Mouse (Mus musculus) forebrain, embryonic 12.5 days (tissue): ENCODE data around the gene Vgll4. TPM values are rescaled to one million over a fixed set of nuclear protein-coding genes. Genes with fewer than 3 reads are reported as not detected.
A peak's percentile ranks its signal among the peaks of the same experiment; 100 is the strongest.

ENCODE experiments used
- ATAC-seq: fragments of 200-750 bp; cut with Nextera tagmentation; 2 replicates; pipeline ENCODE4 v1.8.0; 2017; ENCODE audit warnings: moderate TSS enrichment; ENCODE audit not compliant: low FRiP score
- H3K27ac ChIP-seq: fragments of 300-500 bp; sonication (generic); 2 replicates; pipeline ENCODE4 v1.5.1; 2016; ENCODE audit warnings: mild to moderate bottlenecking
- H3K27me3 ChIP-seq: fragments of 300-500 bp; sonication (generic); 2 replicates; pipeline ENCODE4 v1.6.1; 2016; ENCODE audit warnings: mild to moderate bottlenecking
- H3K36me3 ChIP-seq: fragments of 300-500 bp; sonication (generic); replicated peaks from 2 replicates; pipeline ENCODE4 v1.6.1; 2016; ENCODE audit warnings: mild to moderate bottlenecking
- H3K4me1 ChIP-seq: fragments of 300-500 bp; sonication (generic); 2 replicates; pipeline ENCODE4 v1.6.1; 2016
- H3K4me2 ChIP-seq: fragments of 300-500 bp; sonication (generic); 2 replicates; pipeline ENCODE4 v1.6.1; 2016; ENCODE audit warnings: mild to moderate bottlenecking, moderate library complexity
- H3K4me3 ChIP-seq: fragments of 300-500 bp; sonication (generic); replicated peaks from 2 replicates; pipeline ENCODE4 v1.5.1; 2016; ENCODE audit warnings: mild to moderate bottlenecking
- H3K9ac ChIP-seq: fragments of 300-500 bp; sonication (generic); 2 replicates; pipeline ENCODE4 v1.6.1; 2016; ENCODE audit warnings: mild to moderate bottlenecking
- H3K9me3 ChIP-seq: fragments of 300-500 bp; sonication (generic); 2 replicates; pipeline ENCODE4 v1.6.1; 2016
- WGBS: fragments of 180-500 bp; shearing (Covaris S2); methylation state at CpG from one replicate; pipeline ENCODE4 v1.1.7; 2016; 5-methylcytosine and 5-hydroxymethylcytosine counted together
- polyA plus RNA-seq: library from polyadenylated mRNA; unstranded; fragments of >200 nt; fragmentation: Nextera tagmentation; extraction: Ambion mirVana; gene quantifications from 2 replicates; pipeline ENCODE4 v1.2.1, GENCODE M21; 2016

Gene Vgll4
- polyA plus RNA-seq, 1 experiment from 2014 or later = 96.1 TPM

DNA sequence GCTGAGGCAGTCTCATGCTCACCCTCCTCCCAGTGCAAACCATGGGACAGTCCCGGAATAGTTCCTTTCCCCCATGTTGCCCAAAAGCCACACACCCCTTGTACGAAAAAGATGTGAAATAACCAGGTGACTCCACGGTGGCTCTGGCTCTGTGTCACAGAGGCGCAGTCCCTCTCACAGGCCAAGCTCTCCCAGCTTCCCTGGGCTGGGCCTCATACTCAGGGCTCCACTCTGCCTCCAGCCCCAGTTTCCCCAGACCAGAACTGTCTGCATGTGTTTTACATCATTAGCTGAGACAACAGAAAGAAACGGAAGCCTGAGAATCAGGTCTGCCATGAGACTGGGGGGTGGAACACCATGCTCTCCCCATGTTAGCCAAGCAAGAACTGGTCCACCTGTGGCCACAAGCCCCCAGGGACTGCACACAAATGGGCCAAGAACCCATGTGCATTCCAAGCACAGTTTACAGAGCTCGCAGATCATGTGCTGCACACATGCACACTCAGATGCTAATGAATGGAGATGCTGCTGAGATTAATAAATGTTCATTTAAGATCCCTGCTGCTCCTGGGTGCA, 100.2 kb downstream of the Vgll4 start:
- peaks cover 56% of the 10 kb centered on the region for H3K4me1 ChIP-seq
- no peak overlapping the region for H3K4me3 ChIP-seq
- peaks cover 7% of the 10 kb centered on the region; the same call in 1 of the 2 replicates for H3K36me3 ChIP-seq
- no peak overlapping the region for H3K9ac ChIP-seq
- H3K9me3 ChIP-seq = no peaks in the 10 kb centered on the region
- H3K4me2 ChIP-seq = no peak overlapping the region
- no peak for ATAC-seq
- peak overlapping the region; percentile 5; the same call in 1 of the 2 replicates for H3K27ac ChIP-seq
- WGBS = 82% methylated on average over 6 of the region's 6 CpGs
- H3K27me3 ChIP-seq = no peaks in the 10 kb centered on the region

DNA sequence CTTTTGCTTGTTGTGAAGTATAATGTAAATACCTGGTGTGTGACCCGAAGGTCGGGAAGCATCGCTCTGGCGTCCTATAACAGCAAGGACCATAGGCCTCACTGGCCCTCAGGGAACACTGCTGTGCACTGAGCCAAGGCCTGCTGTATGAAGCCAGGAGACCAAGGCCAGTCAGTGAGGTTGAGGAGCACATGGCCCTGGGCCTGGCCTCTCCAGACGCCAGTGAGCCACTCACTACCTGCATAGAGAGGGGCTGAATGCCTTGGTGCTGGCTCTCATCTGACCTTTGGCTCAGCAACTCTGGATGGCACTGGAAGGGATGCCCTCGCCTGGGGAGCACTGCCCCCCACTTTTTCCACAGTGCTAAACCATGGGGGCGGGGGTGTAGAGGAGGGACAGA, 101.1 kb downstream of the Vgll4 start:
- H3K9ac ChIP-seq = no peak overlapping the region

DNA sequence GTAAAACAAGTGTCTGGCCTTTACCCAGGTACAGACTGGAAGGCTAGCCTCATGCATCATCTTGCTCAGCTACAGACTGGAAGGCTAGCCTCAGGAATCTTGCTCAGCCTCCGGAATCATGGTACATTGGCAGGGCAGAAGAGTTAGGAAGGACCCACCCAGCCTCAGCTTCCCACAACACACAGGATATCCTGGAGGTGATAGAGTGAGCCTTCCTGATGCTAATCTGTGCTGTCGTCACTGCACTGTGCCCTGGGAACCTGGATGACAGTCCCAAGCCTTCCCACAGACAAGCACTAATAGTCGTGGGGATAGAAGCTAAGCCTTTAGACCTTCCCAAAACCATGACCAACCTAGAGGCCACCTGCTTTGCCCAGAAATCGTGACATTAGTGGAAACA, 103.2 kb downstream of the Vgll4 start:
- peaks cover 34% of the 10 kb centered on the region for H3K36me3 ChIP-seq
- no peak for ATAC-seq
- H3K27me3 ChIP-seq = no peaks in the 10 kb centered on the region
- no peak overlapping the region for H3K27ac ChIP-seq
- no peak overlapping the region for H3K9ac ChIP-seq
- no peak overlapping the region for H3K4me3 ChIP-seq
- H3K9me3 ChIP-seq = no peaks in the 10 kb centered on the region
- no peak overlapping the region for H3K4me2 ChIP-seq
- H3K4me1 ChIP-seq = peaks cover 34% of the 10 kb centered on the region
- WGBS = 90% methylated on average over 4 of the region's 4 CpGs

More for the DNA sequence above, 101.1 kb downstream of the Vgll4 start:
- 89% methylated on average over 7 of the region's 7 CpGs for WGBS
- no peak; the same call in 1 of the 2 replicates for ATAC-seq
- H3K9me3 ChIP-seq = no peaks in the 10 kb centered on the region
- H3K27ac ChIP-seq = no peak overlapping the region
- peaks cover 15% of the 10 kb centered on the region for H3K36me3 ChIP-seq
- no peak overlapping the region for H3K4me2 ChIP-seq
- peaks cover 47% of the 10 kb centered on the region for H3K4me1 ChIP-seq
- no peaks in the 10 kb centered on the region for H3K27me3 ChIP-seq
- no peak overlapping the region for H3K4me3 ChIP-seq

DNA sequence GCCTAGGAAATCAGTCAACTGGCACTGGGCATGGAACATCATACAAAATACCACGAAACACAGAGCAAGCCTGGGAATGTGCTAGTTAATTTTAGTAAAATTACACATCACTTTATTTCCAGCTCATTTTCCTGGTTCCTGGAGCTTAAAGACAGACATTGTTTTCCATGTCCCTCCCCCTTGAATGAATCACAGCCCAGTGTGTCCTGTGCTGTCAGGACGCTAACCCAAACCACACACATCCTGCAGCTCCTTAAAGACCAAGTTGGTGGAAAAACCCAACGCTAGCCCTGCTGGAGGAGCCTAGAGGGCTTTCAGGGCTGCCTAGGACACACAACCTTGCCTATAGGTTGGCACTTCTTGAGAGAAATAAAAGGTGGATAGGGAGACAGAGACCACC, 103.7 kb downstream of the Vgll4 start:
- no peaks in the 10 kb centered on the region for H3K9me3 ChIP-seq
- WGBS = 84% methylated on average over 3 of the region's 3 CpGs
- H3K4me1 ChIP-seq = peaks cover 29% of the 10 kb centered on the region
- H3K27ac ChIP-seq = no peak overlapping the region
- no peak for ATAC-seq
- no peak overlapping the region for H3K9ac ChIP-seq
- no peaks in the 10 kb centered on the region for H3K27me3 ChIP-seq
- H3K4me2 ChIP-seq = no peak overlapping the region
- peaks cover 34% of the 10 kb centered on the region for H3K36me3 ChIP-seq
- H3K4me3 ChIP-seq = no peak overlapping the region

DNA sequence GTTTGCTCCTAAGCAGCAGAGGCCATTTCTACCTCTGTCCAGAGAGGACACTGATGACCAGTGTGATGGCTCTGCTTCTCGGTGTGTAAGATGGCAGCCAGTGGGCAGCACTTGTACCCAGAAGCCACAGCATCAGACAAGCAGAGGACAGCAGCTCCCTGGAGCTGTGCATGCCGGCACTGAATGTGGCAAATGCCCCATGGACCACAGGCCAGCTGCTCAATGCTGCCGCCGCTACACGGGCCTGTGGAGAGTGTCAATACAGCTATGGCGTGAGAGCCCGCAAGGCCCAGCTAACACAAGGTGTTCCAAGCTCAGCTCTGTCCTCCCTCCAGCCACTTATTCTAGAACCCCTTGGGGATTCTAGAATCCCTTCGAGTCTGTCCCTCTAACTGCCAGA, 105.4 kb downstream of the Vgll4 start:
- peaks cover 46% of the 10 kb centered on the region for H3K36me3 ChIP-seq
- no peak for ATAC-seq
- H3K9me3 ChIP-seq = no peaks in the 10 kb centered on the region
- H3K27me3 ChIP-seq = no peaks in the 10 kb centered on the region
- H3K27ac ChIP-seq = no peak overlapping the region
- 95% methylated on average over 8 of the region's 8 CpGs for WGBS
- no peak overlapping the region for H3K4me2 ChIP-seq
- no peak overlapping the region for H3K9ac ChIP-seq
- peaks cover 13% of the 10 kb centered on the region for H3K4me1 ChIP-seq
- no peak overlapping the region for H3K4me3 ChIP-seq

DNA sequence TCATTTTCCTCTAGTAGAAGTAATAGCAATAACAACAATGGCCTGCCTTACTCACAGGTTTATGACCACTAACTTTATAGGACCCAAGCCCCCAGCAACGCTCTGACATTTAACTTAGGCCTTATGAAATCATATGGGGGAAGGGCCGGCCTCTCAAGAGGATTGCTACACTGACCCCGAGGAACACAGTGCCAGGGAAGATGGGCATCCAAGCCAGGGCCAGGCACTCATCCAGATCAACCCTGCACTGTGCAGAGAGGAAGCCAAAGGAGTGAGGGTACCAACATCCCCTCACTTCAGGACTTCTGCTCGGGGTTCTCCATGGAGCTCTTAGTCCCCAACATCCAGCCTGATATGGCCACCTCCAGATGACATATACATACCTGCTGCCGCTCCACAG, 106.3 kb downstream of the Vgll4 start:
- Histone ChIP-seq H3K4me2 (no peak overlapping the region), H3K4me3 (no peak overlapping the region), H3K27me3 (no peaks in the 10 kb centered on the region), H3K27ac (0 out of 2 replicates have a peak overlapping the region, but pooled peaks have one; percentile 31), H3K36me3 (peaks cover 55% of the 10 kb centered on the region), H3K9ac (no peak overlapping the region), H3K4me1 (0 out of 2 replicates have a peak, but pooled peaks cover 4% of the 10 kb centered on the region), H3K9me3 (no peaks in the 10 kb centered on the region)
- WGBS = 95% methylated on average over 5 of the region's 5 CpGs
- no peak for ATAC-seq

DNA sequence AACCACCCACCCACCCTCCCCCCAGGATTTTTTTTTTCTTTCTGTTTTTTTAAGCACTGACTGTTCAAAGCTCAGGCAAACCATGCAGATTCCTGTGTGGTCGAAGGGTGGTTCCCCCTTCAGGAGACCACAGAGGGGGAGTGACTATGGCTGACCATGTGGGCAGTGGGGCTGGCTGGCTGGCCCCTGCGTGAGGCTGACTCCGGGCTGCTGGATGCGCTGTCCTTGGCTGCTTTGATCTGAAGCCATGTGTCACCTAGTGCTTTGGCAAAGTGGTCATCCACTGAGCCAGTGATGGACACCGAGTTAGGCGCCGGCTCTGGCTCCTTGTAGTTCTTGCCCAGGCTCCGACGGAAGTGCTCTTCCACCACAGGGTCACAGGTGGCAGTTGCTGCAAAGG, 107.7 kb downstream of the Vgll4 start:
- Histone ChIP-seq H3K36me3 (peaks cover 57% of the 10 kb centered on the region), H3K27ac (0 out of 2 replicates have a peak overlapping the region, but pooled peaks have one; percentile 19), H3K9me3 (no peaks in the 10 kb centered on the region), H3K4me3 (no peak overlapping the region), H3K4me2 (no peak overlapping the region), H3K9ac (no peak overlapping the region), H3K4me1 (peaks cover 10% of the 10 kb centered on the region; the same call in 1 of the 2 replicates), H3K27me3 (no peaks in the 10 kb centered on the region)
- 88% methylated on average over 9 of the region's 9 CpGs for WGBS
- ATAC-seq = no peak

DNA sequence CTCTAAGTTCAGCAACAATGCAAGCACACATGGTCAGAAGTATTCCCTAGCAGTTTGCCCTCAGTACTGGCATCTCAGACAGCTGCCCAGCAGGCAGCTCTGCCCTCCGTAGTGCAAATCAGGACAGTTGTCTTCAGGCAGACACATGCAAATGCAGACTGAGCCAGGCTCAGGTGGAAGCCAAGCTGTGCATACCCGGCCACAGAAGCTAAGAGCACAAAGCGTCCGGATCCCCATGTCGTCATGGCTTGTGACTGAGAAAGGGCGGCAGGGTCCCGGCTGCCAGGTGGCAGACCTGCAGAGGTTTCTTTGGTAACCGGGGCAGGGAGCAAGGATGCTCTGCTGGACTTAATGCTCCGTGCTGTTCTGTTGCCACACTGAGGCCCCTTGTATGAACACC, 108.2 kb downstream of the Vgll4 start:
- peaks cover 57% of the 10 kb centered on the region for H3K36me3 ChIP-seq
- no peaks in the 10 kb centered on the region for H3K9me3 ChIP-seq
- WGBS = 74% methylated on average over 9 of the region's 9 CpGs
- H3K27me3 ChIP-seq = no peaks in the 10 kb centered on the region
- H3K9ac ChIP-seq = no peak overlapping the region
- H3K4me3 ChIP-seq = no peak overlapping the region
- ATAC-seq = no peak
- peaks cover 10% of the 10 kb centered on the region; the same call in 1 of the 2 replicates for H3K4me1 ChIP-seq
- H3K4me2 ChIP-seq = no peak overlapping the region
- H3K27ac ChIP-seq = no peak overlapping the region; the same call in 1 of the 2 replicates

DNA sequence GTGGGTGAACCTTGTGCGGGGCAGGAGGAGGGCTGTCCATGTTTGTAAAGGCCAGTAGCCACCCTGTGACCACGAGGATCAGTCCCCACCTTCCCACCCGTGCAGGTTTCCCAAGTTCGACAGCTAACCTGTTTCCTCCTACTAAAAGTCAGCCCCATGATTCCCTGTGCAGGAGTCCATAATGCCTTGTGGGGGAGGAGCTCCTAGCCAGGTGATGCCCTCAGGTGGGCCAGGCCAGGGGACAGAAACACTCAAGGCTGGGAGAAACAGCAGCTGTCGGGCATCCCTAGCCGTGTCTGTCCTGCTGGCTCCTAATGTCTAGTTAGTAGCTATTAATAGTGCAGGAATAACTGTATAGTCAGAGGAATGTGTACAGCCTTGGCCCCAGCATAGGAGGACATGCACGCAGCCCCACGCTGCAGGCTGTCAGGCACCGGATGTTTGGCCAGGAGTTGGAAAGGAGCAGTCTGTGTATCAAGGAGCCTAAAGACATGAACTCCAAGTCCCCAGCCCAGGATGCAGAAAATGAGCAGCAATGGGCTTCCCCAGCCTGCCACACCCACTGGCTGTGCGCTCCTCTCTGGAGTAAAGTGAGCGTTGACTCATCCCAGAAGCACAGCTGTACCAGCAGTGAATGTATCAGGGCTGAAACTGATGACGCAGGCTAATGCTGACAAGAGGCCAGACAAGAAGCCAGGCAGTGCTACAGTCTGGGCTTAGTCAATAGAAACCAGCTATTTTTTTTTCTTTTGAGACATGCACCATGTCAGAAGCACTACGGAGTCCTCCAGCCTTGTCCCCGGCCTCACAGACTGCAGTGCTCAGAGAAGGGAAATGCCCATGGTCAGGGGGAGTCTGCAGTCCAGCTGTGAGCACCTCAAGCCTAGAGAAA, 108.9 kb downstream of the Vgll4 start:
- Histone ChIP-seq H3K27me3 (no peaks in the 10 kb centered on the region), H3K36me3 (peaks cover 57% of the 10 kb centered on the region), H3K9me3 (no peaks in the 10 kb centered on the region), H3K4me3 (no peak overlapping the region), H3K4me1 (peaks cover 10% of the 10 kb centered on the region; the same call in 1 of the 2 replicates), H3K4me2 (no peak overlapping the region), H3K27ac (no peak overlapping the region; the same call in 1 of the 2 replicates), H3K9ac (no peak overlapping the region)
- 91% methylated on average over 14 of the region's 14 CpGs for WGBS
- ATAC-seq = no peak

DNA sequence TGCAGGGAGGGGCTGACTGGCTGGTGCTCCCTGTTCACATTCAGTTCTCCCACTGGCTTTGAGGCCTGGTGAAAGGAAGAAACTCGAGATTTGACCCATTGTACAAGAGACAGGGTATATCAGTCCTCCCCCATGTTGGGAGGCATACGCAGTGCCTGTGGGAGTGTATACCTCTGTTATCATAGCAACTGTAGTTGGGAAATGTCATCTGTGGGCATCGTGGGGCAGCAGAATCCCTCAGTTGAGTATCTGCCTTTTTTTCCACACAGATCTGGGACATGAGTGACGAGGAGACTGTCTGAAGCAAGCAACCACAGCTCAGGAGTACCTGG, 111.1 kb downstream of the Vgll4 start:
- no peak overlapping the region for H3K27ac ChIP-seq
- ATAC-seq = no peak
- H3K9ac ChIP-seq = no peak overlapping the region
- H3K9me3 ChIP-seq = no peaks in the 10 kb centered on the region
- 88% methylated on average over 4 of the region's 4 CpGs for WGBS
- H3K4me3 ChIP-seq = no peak overlapping the region
- H3K4me2 ChIP-seq = no peak overlapping the region
- H3K36me3 ChIP-seq = peaks cover 50% of the 10 kb centered on the region
- H3K4me1 ChIP-seq = peaks cover 25% of the 10 kb centered on the region
- H3K27me3 ChIP-seq = peaks cover 4% of the 10 kb centered on the region; the same call in 1 of the 2 replicates

DNA sequence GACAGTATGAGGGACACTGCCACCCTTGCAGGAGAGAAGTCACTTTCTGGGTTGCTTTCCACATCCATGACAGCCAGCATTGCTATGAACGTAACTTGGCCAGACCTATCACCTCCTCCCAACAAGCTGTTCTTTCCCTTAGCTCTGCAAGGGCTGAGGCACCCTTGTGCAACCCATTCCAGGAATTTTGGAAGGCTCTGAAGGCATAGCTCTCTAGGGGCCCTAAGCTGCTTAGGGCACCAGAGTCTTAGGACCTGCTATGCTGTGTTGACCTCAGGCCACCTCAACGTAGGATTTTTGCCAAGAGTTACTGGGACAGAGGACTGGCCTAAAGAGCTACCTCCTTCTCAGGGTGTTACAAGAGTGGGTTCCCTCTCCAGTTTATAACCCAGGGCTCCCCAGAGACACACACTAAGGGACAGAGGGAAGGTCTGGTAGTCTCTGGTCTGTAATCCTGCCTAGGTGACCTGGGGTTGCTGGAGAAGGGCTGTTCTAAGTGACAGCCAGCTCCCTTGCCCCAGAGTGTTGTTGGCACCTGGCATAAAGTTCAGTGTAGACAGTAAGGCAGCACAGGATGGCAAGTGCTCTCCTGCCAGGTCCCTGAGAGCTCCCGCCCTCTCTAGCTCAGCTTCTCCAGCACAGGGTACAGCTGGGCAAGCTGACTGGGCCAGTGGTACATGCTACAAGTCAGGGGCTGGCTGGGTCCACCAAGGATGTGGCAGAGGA, 111.6 kb downstream of the Vgll4 start:
- WGBS = 93% methylated on average over 3 of the region's 3 CpGs
- no peak overlapping the region for H3K9ac ChIP-seq

DNA sequence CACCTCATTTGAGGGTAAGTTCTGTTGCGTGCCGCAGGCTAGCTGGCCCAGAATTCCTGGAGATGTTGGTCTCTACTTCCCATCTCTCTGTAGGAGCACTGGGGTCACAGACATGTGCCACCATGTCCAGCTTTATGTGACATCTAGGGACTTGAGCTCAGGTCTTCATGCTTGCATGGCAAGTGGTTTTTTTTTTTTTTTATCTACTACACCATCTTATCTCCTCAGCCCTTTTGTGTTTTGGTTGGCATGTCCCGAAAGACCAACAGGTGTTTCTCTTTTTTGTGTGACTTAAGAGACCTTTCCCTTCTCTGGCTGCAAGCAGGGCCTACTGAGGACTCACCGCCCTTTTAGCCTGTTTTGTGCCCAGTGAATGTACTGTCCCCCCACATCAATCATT, 113.3 kb downstream of the Vgll4 start:
- H3K4me2 ChIP-seq = no peak overlapping the region
- no peak overlapping the region for H3K27ac ChIP-seq
- 86% methylated on average over 4 of the region's 4 CpGs for WGBS
- H3K4me1 ChIP-seq = peaks cover 47% of the 10 kb centered on the region
- no peak for ATAC-seq
- H3K27me3 ChIP-seq = peaks cover 7% of the 10 kb centered on the region; the same call in 1 of the 2 replicates
- no peaks in the 10 kb centered on the region for H3K9me3 ChIP-seq
- H3K36me3 ChIP-seq = peaks cover 29% of the 10 kb centered on the region
- no peak overlapping the region for H3K4me3 ChIP-seq
- no peak overlapping the region for H3K9ac ChIP-seq

More for the DNA sequence above, 111.6 kb downstream of the Vgll4 start:
- peaks cover 30% of the 10 kb centered on the region for H3K4me1 ChIP-seq
- H3K27me3 ChIP-seq = peaks cover 7% of the 10 kb centered on the region; the same call in 1 of the 2 replicates
- H3K9me3 ChIP-seq = no peaks in the 10 kb centered on the region
- no peak for ATAC-seq
- H3K36me3 ChIP-seq = peaks cover 45% of the 10 kb centered on the region
- no peak overlapping the region for H3K4me2 ChIP-seq
- 0 out of 2 replicates have a peak overlapping the region, but pooled peaks have one; percentile 8 for H3K27ac ChIP-seq
- no peak overlapping the region for H3K4me3 ChIP-seq
